Mouse (Mus musculus) midbrain, embryonic 16.5 days (tissue): ENCODE data around the gene Ldb2. TPM values are rescaled to one million over a fixed set of nuclear protein-coding genes. Genes with fewer than 3 reads are reported as not detected.
A peak's percentile ranks its signal among the peaks of the same experiment; 100 is the strongest.

ENCODE experiments used
- ATAC-seq: fragments of 200-750 bp; cut with Nextera tagmentation; 2 replicates; pipeline ENCODE4 v1.8.0; 2017; ENCODE audit warnings: moderate TSS enrichment
- H3K27ac ChIP-seq: fragments of 300-500 bp; sonication (generic); 2 replicates; pipeline ENCODE4 v1.5.1; 2014; ENCODE audit warnings: mild to moderate bottlenecking, low read length, mixed read lengths
- H3K27me3 ChIP-seq: fragments of 300-500 bp; sonication (generic); 2 replicates; pipeline ENCODE4 v1.6.1; 2014; ENCODE audit warnings: low read depth, low read length, mixed read lengths; ENCODE audit not compliant: control insufficient read depth, insufficient read depth
- H3K36me3 ChIP-seq: fragments of 300-500 bp; sonication (generic); 2 replicates; pipeline ENCODE4 v1.6.1; 2014; ENCODE audit warnings: mild to moderate bottlenecking, low read length, moderate library complexity, mixed read lengths; ENCODE audit not compliant: control insufficient read depth, insufficient read depth
- H3K4me1 ChIP-seq: fragments of 300-500 bp; sonication (generic); 2 replicates; pipeline ENCODE4 v1.6.1; 2014; ENCODE audit warnings: mild to moderate bottlenecking, low read length, mixed read lengths; ENCODE audit not compliant: control insufficient read depth, insufficient read depth
- H3K4me2 ChIP-seq: fragments of 300-500 bp; sonication (generic); 2 replicates; pipeline ENCODE4 v1.6.1; 2014; ENCODE audit warnings: mild to moderate bottlenecking, low read length, mixed read lengths
- H3K4me3 ChIP-seq: fragments of 300-500 bp; sonication (generic); 2 replicates; pipeline ENCODE4 v1.5.1; 2014; ENCODE audit warnings: low read depth, mild to moderate bottlenecking, low read length, moderate library complexity, mixed read lengths
- H3K9ac ChIP-seq: fragments of 300-500 bp; sonication (generic); 2 replicates; pipeline ENCODE4 v1.6.1; 2014; ENCODE audit warnings: low read depth, low read length, mixed read lengths
- H3K9me3 ChIP-seq: fragments of 300-500 bp; sonication (generic); replicated peaks from 2 replicates; pipeline ENCODE4 v1.6.1; 2014; ENCODE audit warnings: mild to moderate bottlenecking, low read length, mixed read lengths; ENCODE audit not compliant: control insufficient read depth, poor library complexity, severe bottlenecking
- WGBS: fragments of 180-500 bp; shearing (Covaris S2); extraction: QIAGEN DNeasy Blood & Tissue Kit; methylation state at CpG from one replicate; pipeline ENCODE4 v1.1.7; 2014; 5-methylcytosine and 5-hydroxymethylcytosine counted together
- polyA plus RNA-seq: library from polyadenylated mRNA; unstranded; fragments of >200 nt; fragmentation: Nextera tagmentation; extraction: Ambion mirVana; gene quantifications from 2 replicates; pipeline ENCODE4 v1.2.1, GENCODE M21; 2015

Ldb2 gene
- polyA plus RNA-seq, result 70.2 and 89.2 TPM in 2 replicates

- 1% methylated on average over 18 of the region's 19 CpGs for WGBS
- no peaks in the 10 kb centered on the region for H3K36me3 ChIP-seq
- no peaks in the 10 kb centered on the region for H3K27me3 ChIP-seq
- H3K4me1 ChIP-seq, result peaks cover 21% of the 10 kb centered on the region
- peak within 1 kb of the TSS; percentile 53 for H3K27ac ChIP-seq
- peak within 1 kb of the TSS; percentile 60 for H3K4me2 ChIP-seq
- H3K9me3 ChIP-seq, result no peaks in the 10 kb centered on the region
- H3K4me3 ChIP-seq, result peak within 1 kb of the TSS; percentile 48
- peak; percentile 96 for ATAC-seq
- peak within 1 kb of the TSS; percentile 63 for H3K9ac ChIP-seq
These were observed at the start of gene Ldb2 for GRCm38 (mm10) chr5:44799053-44799860. Gene Ldb2 (minus strand): TSS chr5:44799680.

DNA sequence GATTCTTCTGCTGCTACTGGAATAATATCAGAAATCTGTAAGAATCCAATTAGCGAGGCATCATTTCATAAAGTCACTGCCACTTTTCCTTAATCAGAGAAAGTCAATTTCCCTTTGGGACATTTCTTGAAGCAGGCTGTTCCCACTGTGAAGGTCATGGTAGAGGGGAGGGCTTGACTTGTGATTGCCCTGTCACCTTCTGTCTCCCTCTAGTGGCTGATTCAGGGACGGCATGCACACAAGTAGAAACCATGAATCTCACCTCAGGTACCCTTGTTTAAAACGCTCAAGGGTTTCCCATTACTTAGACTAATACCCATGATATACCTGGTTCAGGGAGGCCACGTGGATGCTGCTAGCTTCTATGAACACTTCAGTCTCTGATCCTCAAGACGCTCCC is 31.8 kb upstream of the Ldb2 start:
- no peak for ATAC-seq
- WGBS, result 67% methylated on average over 5 of the region's 5 CpGs
- Histone ChIP-seq H3K9me3 (no peaks in the 10 kb centered on the region), H3K4me3 (no peak overlapping the region), H3K4me2 (no peak overlapping the region), H3K27ac (no peak overlapping the region), H3K36me3 (no peaks in the 10 kb centered on the region), H3K27me3 (no peaks in the 10 kb centered on the region), H3K9ac (no peak overlapping the region), H3K4me1 (no peaks in the 10 kb centered on the region)

- Histone ChIP-seq H3K27ac (no peak overlapping the region), H3K27me3 (no peaks in the 10 kb centered on the region), H3K9me3 (no peaks in the 10 kb centered on the region), H3K4me3 (no peak overlapping the region), H3K4me2 (no peak overlapping the region), H3K36me3 (no peaks in the 10 kb centered on the region), H3K4me1 (no peaks in the 10 kb centered on the region), H3K9ac (no peak overlapping the region)
- ATAC-seq, result no peak
- WGBS, result 90% methylated on average over 1 of the region's 1 CpGs
These were observed 16.0 kb upstream of the Ldb2 start for GRCm38 (mm10) chr5:44815506-44815905.

DNA sequence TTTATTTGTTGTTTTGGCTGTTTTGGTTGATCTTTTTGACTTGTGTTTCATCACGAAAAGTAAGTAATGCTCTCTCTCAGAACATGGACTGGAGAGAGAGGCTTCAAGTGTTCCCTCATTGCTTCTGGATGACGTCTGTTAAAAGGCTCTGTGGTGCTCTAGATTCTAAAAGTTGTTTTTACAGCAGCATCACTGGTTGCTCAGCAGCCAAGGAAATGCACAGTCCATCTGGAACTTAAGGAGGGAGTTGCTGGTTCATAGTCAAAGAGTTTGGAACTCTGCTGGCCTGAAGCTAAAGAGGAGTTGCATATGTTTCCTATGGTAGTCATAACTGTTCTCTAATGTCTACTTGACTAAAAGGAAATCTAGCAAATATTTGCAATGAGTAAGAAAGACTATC is 6.5 kb upstream of the Ldb2 start:
- Histone ChIP-seq H3K27ac (no peak overlapping the region), H3K9me3 (no peaks in the 10 kb centered on the region), H3K36me3 (no peaks in the 10 kb centered on the region), H3K9ac (no peak overlapping the region), H3K4me3 (no peak overlapping the region), H3K27me3 (no peaks in the 10 kb centered on the region), H3K4me2 (no peak overlapping the region), H3K4me1 (no peaks in the 10 kb centered on the region)
- 87% methylated on average over 2 of the region's 2 CpGs for WGBS
- ATAC-seq, result no peak

DNA sequence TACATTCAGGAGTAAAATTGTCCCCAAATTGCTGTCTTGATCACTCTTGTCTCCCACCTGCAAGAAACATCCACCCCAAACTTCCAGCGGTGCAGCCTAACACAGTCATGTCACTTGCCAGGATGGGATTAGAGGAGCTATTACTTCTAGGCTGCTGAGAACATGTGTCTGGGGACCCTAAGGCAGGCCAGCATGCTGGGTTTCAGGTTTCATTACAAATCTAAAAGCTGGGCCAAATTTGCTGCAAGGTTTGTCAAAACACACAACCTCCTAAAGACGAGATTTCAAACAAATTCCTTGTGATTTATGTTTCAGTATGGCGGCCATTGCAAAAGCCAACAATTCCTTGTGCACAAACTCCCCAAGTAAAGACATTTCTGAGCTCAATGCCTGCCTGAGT is 1.6 kb upstream of the Ldb2 start:
- Histone ChIP-seq H3K4me2 (no peak overlapping the region), H3K4me3 (no peak overlapping the region), H3K27me3 (no peaks in the 10 kb centered on the region), H3K36me3 (no peaks in the 10 kb centered on the region), H3K9me3 (no peaks in the 10 kb centered on the region), H3K27ac (no peak overlapping the region), H3K4me1 (peaks cover 21% of the 10 kb centered on the region), H3K9ac (no peak overlapping the region)
- WGBS, result 36% methylated on average over 3 of the region's 3 CpGs
- no peak for ATAC-seq

- WGBS, result 19% methylated on average over 2 of the region's 2 CpGs
- peak overlapping the region; percentile 63; the same call in 1 of the 2 replicates for H3K9ac ChIP-seq
These were observed 381 bp upstream of the Ldb2 start for GRCm38 (mm10) chr5:44799861-44800260.

GRCm38 (mm10) chr5:44798493-44798892 is 987 bp downstream of the Ldb2 start:
- H3K4me2 ChIP-seq, result peak overlapping the region; percentile 60
- H3K27ac ChIP-seq, result peak overlapping the region; percentile 22
- H3K9me3 ChIP-seq, result no peaks in the 10 kb centered on the region
- peak overlapping the region; percentile 63 for H3K9ac ChIP-seq
- H3K36me3 ChIP-seq, result no peaks in the 10 kb centered on the region
- no peak; the same call in 1 of the 2 replicates for ATAC-seq
- 4% methylated on average over 3 of the region's 3 CpGs for WGBS
- peaks cover 21% of the 10 kb centered on the region for H3K4me1 ChIP-seq
- H3K4me3 ChIP-seq, result peak overlapping the region; percentile 48
- no peaks in the 10 kb centered on the region for H3K27me3 ChIP-seq

More at GRCm38 (mm10) chr5:44799861-44800260, 381 bp upstream of the Ldb2 start:
- Histone ChIP-seq H3K36me3 (no peaks in the 10 kb centered on the region), H3K27ac (peak overlapping the region; percentile 28; the same call in 1 of the 2 replicates), H3K4me1 (peaks cover 21% of the 10 kb centered on the region), H3K9me3 (no peaks in the 10 kb centered on the region), H3K27me3 (no peaks in the 10 kb centered on the region), H3K4me3 (peak overlapping the region; percentile 48), H3K4me2 (peak overlapping the region; percentile 60)
- ATAC-seq, result peak; percentile 64

DNA sequence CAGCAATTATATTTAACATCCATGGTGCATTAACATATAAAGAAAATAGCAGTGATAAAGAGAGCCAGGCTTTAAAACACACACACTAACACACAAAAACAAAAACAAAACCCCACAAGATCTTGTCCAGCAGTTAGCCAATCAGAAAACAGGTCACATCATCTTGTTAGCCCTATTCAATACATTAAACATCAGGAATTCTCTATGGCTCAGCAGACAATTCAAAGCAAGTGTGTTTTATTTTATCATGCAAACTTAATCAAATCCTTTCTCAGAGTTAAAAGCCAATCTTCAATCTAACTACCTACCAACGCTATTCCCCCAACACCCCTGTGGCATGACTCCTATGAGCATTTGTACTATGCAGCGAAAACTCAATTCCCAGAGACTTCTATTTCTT is 1.4 kb downstream of the Ldb2 start:
- ATAC-seq, result no peak
- H3K9ac ChIP-seq, result peak overlapping the region; percentile 63
- WGBS, result 10% methylated on average over 2 of the region's 2 CpGs
- 0 out of 2 replicates have a peak overlapping the region, but pooled peaks have one; percentile 33 for H3K27ac ChIP-seq
- H3K4me3 ChIP-seq, result peak overlapping the region; percentile 48
- no peaks in the 10 kb centered on the region for H3K9me3 ChIP-seq
- H3K36me3 ChIP-seq, result no peaks in the 10 kb centered on the region
- peaks cover 21% of the 10 kb centered on the region for H3K4me1 ChIP-seq
- H3K27me3 ChIP-seq, result no peaks in the 10 kb centered on the region
- peak overlapping the region; percentile 60 for H3K4me2 ChIP-seq

GRCm38 (mm10) chr5:44784591-44784990 is 14.9 kb downstream of the Ldb2 start:
- WGBS, result 86% methylated on average over 3 of the region's 3 CpGs
- no peak overlapping the region for H3K4me2 ChIP-seq

More at GRCm38 (mm10) chr5:44784591-44784990, 14.9 kb downstream of the Ldb2 start:
- no peaks in the 10 kb centered on the region for H3K36me3 ChIP-seq
- H3K9ac ChIP-seq, result no peak overlapping the region
- no peak for ATAC-seq
- H3K9me3 ChIP-seq, result no peaks in the 10 kb centered on the region
- no peaks in the 10 kb centered on the region for H3K27me3 ChIP-seq
- H3K4me1 ChIP-seq, result 0 out of 2 replicates have a peak, but pooled peaks cover 3% of the 10 kb centered on the region
- no peak overlapping the region for H3K4me3 ChIP-seq
- 0 out of 2 replicates have a peak overlapping the region, but pooled peaks have one; percentile 18 for H3K27ac ChIP-seq
